Comparison of ENCODE assay signal across 13 mouse cellular contexts in genomic region chr1:132150171-132150570, GRCm38 (mm10). TPM values are rescaled to one million over a fixed set of nuclear protein-coding genes. Genes with fewer than 3 reads are reported as not detected.
A peak's percentile ranks its signal among the peaks of the same experiment; 100 is the strongest.
DNase-seq lines count a peak whose midpoint lies in the region; ATAC-seq and TF ChIP-seq lines count a peak whose summit lies in the region.
"Had no signal": no experiment of that assay in that cellular context is flagged by ENCODE, and none has a peak within 500 bp of the region (broad histone marks: within the 10 kb centered on the region; RNA-seq: fewer than 3 reads in every experiment).

No protein-coding gene starts in this region.

- intact Hi-C loops in heart, postnatal 36 days (cut with DNase I), result no loop called here

- H3K9me3 ChIP-seq in heart, embryonic 12.5 days (replicated peaks), result no peaks in the 10 kb centered on the region
- no peaks in the 10 kb centered on the region for H3K9me3 ChIP-seq in kidney, embryonic 14.5 days (ENCODE audit: control insufficient read depth, low read length)
- no peaks in the 10 kb centered on the region for H3K9me3 ChIP-seq in stomach, embryonic 15.5 days

- peak overlapping the region; percentile 62 for H3K27ac ChIP-seq in heart, embryonic 12.5 days (ENCODE audit: poor library complexity, severe bottlenecking)
- H3K27ac ChIP-seq in testis, adult 2 months (ENCODE audit: control insufficient read depth, insufficient read depth, low read depth, low read length), result no peak overlapping the region
- no peak overlapping the region for H3K27ac ChIP-seq in kidney, embryonic 14.5 days (ENCODE audit: low read depth, low read length)
- 0 out of 2 replicates have a peak overlapping the region, but pooled peaks have one; percentile 1 for H3K27ac ChIP-seq in stomach, embryonic 15.5 days

- no peak overlapping the region for H3K4me3 ChIP-seq in heart, embryonic 12.5 days
- H3K4me3 ChIP-seq in testis, adult 2 months (ENCODE audit: control insufficient read depth, low read depth, low read length), result peak overlapping the region; percentile 15; the same call in 1 of the 2 replicates
- H3K4me3 ChIP-seq in kidney, embryonic 14.5 days (ENCODE audit: low read length), result no peak overlapping the region
- H3K4me3 ChIP-seq in stomach, embryonic 15.5 days (replicated peaks), result no peak overlapping the region
- H3K4me3 ChIP-seq: erythroblast, embryonic 14.5 days had no signal

- no peak for DNase-seq in heart, postnatal 36 days
- DNase-seq in testis, postnatal 14 days (ENCODE audit: low spot score), result no peak
- DNase-seq in left cerebral cortex, adult 8-10 months (ENCODE audit: low spot score in 2 of 2), result no peak
- no peak for DNase-seq in layer of hippocampus, adult 9-11 months
- DNase-seq: adrenal gland, adult 2 months; cerebellum, adult 9-10 months; gastrocnemius, postnatal 36 days had no signal

- no peaks in the 10 kb centered on the region for H3K36me3 ChIP-seq in heart, embryonic 12.5 days
- no peaks in the 10 kb centered on the region for H3K36me3 ChIP-seq in testis, adult 2 months (ENCODE audit: control insufficient read depth, insufficient read depth, low read length)
- H3K36me3 ChIP-seq in kidney, embryonic 14.5 days (ENCODE audit: control insufficient read depth, insufficient read depth, low read length), result no peaks in the 10 kb centered on the region
- no peaks in the 10 kb centered on the region for H3K36me3 ChIP-seq in stomach, embryonic 15.5 days

- WGBS in heart, embryonic 12.5 days, result 10% methylated on average over 1 of the region's 1 CpGs
- WGBS in kidney, embryonic 14.5 days, result 47% methylated on average over 1 of the region's 1 CpGs
- 52% methylated on average over 1 of the region's 1 CpGs for WGBS in stomach, embryonic 15.5 days

- peaks cover 45% of the 10 kb centered on the region for H3K4me1 ChIP-seq in heart, embryonic 12.5 days (replicated peaks)
- H3K4me1 ChIP-seq in testis, adult 2 months (ENCODE audit: control insufficient read depth, insufficient read depth, low read length), result no peaks in the 10 kb centered on the region; the same call in 1 of the 2 replicates
- H3K4me1 ChIP-seq in kidney, embryonic 14.5 days (ENCODE audit: control insufficient read depth, insufficient read depth, low read length), result peaks cover 6% of the 10 kb centered on the region; the same call in 1 of the 2 replicates
- H3K4me1 ChIP-seq in stomach, embryonic 15.5 days, result 0 out of 2 replicates have a peak, but pooled peaks cover 6% of the 10 kb centered on the region

- H3K27me3 ChIP-seq in heart, embryonic 12.5 days (replicated peaks), result no peaks in the 10 kb centered on the region
- H3K27me3 ChIP-seq in testis, adult 2 months (ENCODE audit: control insufficient read depth, insufficient read depth, low read length), result no peaks in the 10 kb centered on the region
- H3K27me3 ChIP-seq in kidney, embryonic 14.5 days (ENCODE audit: control insufficient read depth, insufficient read depth, low read length), result no peaks in the 10 kb centered on the region
- H3K27me3 ChIP-seq in stomach, embryonic 15.5 days (replicated peaks), result no peaks in the 10 kb centered on the region

- H3K9ac ChIP-seq in heart, embryonic 12.5 days, result peak overlapping the region; percentile 41; the same call in 1 of the 2 replicates
- H3K9ac ChIP-seq in kidney, embryonic 14.5 days (ENCODE audit: low read depth, low read length), result 0 out of 2 replicates have a peak overlapping the region, but pooled peaks have one; percentile 19
- H3K9ac ChIP-seq in stomach, embryonic 15.5 days, result no peak overlapping the region

- H3K4me2 ChIP-seq in heart, embryonic 12.5 days, result peak overlapping the region; percentile 6; the same call in 1 of the 2 replicates
- no peak overlapping the region for H3K4me2 ChIP-seq in kidney, embryonic 14.5 days (replicated peaks; ENCODE audit: low read depth, low read length)
- no peak overlapping the region for H3K4me2 ChIP-seq in stomach, embryonic 15.5 days

- no peak for TF ChIP-seq CTCF in testis, adult 2 months (IDR thresholded peaks at IDR 0.05; ENCODE audit: control insufficient read depth, insufficient read depth, insufficient replicate concordance, low read depth, low read length)

- ATAC-seq in heart, embryonic 12.5 days (ENCODE audit: insufficient number of reproducible peaks, low FRiP score), result peak; percentile 55
- ATAC-seq in kidney, embryonic 14.5 days (ENCODE audit: low FRiP score, low TSS enrichment), result no peak
- peak; percentile 67 for ATAC-seq in stomach, embryonic 15.5 days (ENCODE audit: insufficient read depth, low FRiP score, low read depth)

- no peak for TF ChIP-seq POLR2A in testis, adult 2 months (IDR thresholded peaks at IDR 0.05; ENCODE audit: control insufficient read depth, low read depth, low read length)

RNA-seq across cellular contexts. Expression of gene Cdk18, which starts 10.7 kb away (rescaled TPM):
- 3.7 and 4.8 TPM in 2 replicates for polyA plus RNA-seq in heart, embryonic 12.5 days (2016; fragmentation: Nextera tagmentation; extraction: Ambion mirVana)
- total RNA-seq in heart, postnatal 36 days (2021), result 10 to 100 TPM; 16.5 to 17.9 TPM
- polyA plus RNA-seq in testis, adult 2 months (2012; rRNA removed), result 24.9 and 27.1 TPM in 2 replicates
- 6.3 and 6.5 TPM in 2 replicates for polyA plus RNA-seq in kidney, embryonic 14.5 days (2014; fragmentation: Nextera tagmentation; extraction: Ambion mirVana)
- polyA plus RNA-seq in stomach, embryonic 15.5 days (2015; fragmentation: Nextera tagmentation; extraction: Ambion mirVana), result 7.2 and 9.7 TPM in 2 replicates
- total RNA-seq in left cerebral cortex, adult 8-10 months (2022), result 10 to 100 TPM; 29.2 to 42.7 (median 35.9) TPM
- total RNA-seq: neutrophil, adult 5-6 weeks had no signal
- polyA plus RNA-seq: erythroblast, embryonic 14.5 days had no signal

RNA-seq across cellular contexts. Expression of gene Lemd1, which starts 41.1 kb away (rescaled TPM):
- polyA plus RNA-seq in heart, embryonic 12.5 days (2016; fragmentation: Nextera tagmentation; extraction: Ambion mirVana), result not detected in 2 replicates
- total RNA-seq in heart, postnatal 36 days (2021), result not detected
- 162 and 173 TPM in 2 replicates for polyA plus RNA-seq in testis, adult 2 months (2012; rRNA removed)
- polyA plus RNA-seq in kidney, embryonic 14.5 days (2014; fragmentation: Nextera tagmentation; extraction: Ambion mirVana), result 0.37 TPM in 1 of 2 replicates, not detected in the other
- 0.36 and 0.46 TPM in 2 replicates for polyA plus RNA-seq in stomach, embryonic 15.5 days (2015; fragmentation: Nextera tagmentation; extraction: Ambion mirVana)
- total RNA-seq in left cerebral cortex, adult 8-10 months (2022), result 1 to 10 TPM; 7.0 to 9.5 (median 8.1) TPM
- total RNA-seq: gastrocnemius, postnatal 36 days; neutrophil, adult 5-6 weeks had no signal
- polyA plus RNA-seq: erythroblast, embryonic 14.5 days had no signal

RNA-seq across cellular contexts. Expression of gene AC124108.1, which starts 41.1 kb away (rescaled TPM):
- polyA plus RNA-seq in heart, embryonic 12.5 days (2016; fragmentation: Nextera tagmentation; extraction: Ambion mirVana), result not detected in 2 replicates
- total RNA-seq in heart, postnatal 36 days (2021), result not detected
- polyA plus RNA-seq in testis, adult 2 months (2012; rRNA removed), result 0.07 and 0.14 TPM in 2 replicates
- 0.05 and 0.09 TPM in 2 replicates for polyA plus RNA-seq in kidney, embryonic 14.5 days (2014; fragmentation: Nextera tagmentation; extraction: Ambion mirVana)
- polyA plus RNA-seq in stomach, embryonic 15.5 days (2015; fragmentation: Nextera tagmentation; extraction: Ambion mirVana), result 0.09 and 0.10 TPM in 2 replicates
- 1 to 10 TPM; 4.6 to 5.7 (median 4.7) TPM for total RNA-seq in left cerebral cortex, adult 8-10 months (2022)
- total RNA-seq: gastrocnemius, postnatal 36 days; neutrophil, adult 5-6 weeks had no signal
- polyA plus RNA-seq: erythroblast, embryonic 14.5 days had no signal

Comparison
In these comparisons a context has a peak if more than half of its experiments do, and no peak if none do; other contexts are left out.
1. H3K27ac ChIP-seq: peak in heart, embryonic 12.5 days (single experiment) and stomach, embryonic 15.5 days (single experiment); none in testis, adult 2 months (single experiment) and kidney, embryonic 14.5 days (single experiment).
2. RNA of gene Lemd1, which starts 41.1 kb away (polyA plus RNA-seq): 162 to 173 TPM in testis, adult 2 months; 0.36 to 0.46 TPM in stomach, embryonic 15.5 days, 0.37 TPM in kidney, embryonic 14.5 days and not detected in heart, embryonic 12.5 days; every median in the first group is over 100 times any median in the second.